Mouse (Mus musculus) mesoderm, embryonic 11.5 days (tissue): ENCODE measurements at regions not wholly inside any gene's neighbourhood (a gene's known extent, or its start where the extent isn't known, plus 50 kb on each side); places are given as distances from the start of the nearest gene placed in this dataset.

Source experiments
- DNase-seq: peaks from one replicate; pipeline ENCODE4 v3.0.0-alpha.2; 2012; ENCODE audit warnings: low read depth, low spot score

GRCm38 (mm10) chr6:144876758-144877157 lies 95.0 kb upstream of the Sox5 start:
- no peak for DNase-seq

DNA sequence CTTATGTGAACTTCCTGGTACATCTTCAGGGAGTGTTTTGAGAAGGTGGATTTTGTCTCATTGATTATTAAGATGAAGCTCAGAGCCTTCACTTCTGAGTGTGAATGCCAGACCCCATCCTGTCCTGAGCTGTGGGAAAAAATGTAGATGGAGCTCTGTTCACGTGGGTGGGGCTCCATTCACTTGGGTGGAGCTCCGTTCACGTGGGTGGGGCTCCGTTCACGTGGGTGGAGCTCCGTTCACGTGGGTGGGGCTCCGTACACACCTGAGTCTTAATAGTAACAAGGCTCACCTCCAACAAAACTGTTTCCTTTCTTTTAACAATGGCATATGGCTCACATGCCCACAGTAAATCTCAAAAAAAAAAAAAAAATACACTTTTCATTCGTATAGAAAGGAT lies 94.1 kb upstream of the Sox5 start:
- no peak for DNase-seq

- no peak for DNase-seq
Measured at GRCm38 (mm10) chr6:144874251-144874650, 92.5 kb upstream of the Sox5 start.

DNA sequence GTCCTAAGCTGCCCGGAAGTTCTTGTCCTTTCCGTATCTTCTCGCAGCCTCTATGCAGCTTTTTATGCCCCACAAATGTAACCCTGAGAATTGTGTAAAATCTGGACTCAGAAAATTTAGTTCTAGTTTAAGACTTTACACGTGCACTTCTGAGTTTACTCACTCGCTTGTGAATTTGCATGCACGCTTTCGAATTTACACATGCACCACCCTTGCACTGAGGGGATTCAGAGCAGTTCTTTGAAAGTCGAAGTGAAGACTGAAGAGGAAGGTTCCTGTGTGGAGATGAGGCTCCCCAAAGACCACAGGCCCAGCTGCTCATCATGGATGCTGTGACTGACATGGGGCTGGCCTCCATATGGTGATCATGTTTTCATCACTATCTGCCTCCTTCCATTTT lies 89.2 kb upstream of the Sox5 start:
- no peak for DNase-seq

DNA sequence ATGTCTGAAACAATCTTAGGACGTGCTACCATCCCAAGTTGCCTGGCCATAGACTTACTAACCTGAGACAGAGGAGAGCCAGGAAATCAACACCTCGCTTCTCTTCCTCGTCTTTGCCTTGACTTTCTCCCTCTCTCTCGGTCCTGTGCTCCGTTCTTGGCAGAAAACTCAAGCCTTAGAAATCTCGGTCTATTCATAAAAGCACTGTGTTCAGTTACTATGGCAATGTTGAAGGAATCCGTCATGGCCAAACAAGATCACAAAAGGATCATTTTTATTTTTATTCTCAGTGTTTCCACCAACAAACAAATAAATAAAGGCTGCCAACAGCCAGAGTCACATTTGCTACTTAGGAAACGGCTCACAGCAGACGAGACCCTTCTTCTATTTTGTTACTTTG lies 85.6 kb upstream of the Sox5 start:
- no peak for DNase-seq

DNA sequence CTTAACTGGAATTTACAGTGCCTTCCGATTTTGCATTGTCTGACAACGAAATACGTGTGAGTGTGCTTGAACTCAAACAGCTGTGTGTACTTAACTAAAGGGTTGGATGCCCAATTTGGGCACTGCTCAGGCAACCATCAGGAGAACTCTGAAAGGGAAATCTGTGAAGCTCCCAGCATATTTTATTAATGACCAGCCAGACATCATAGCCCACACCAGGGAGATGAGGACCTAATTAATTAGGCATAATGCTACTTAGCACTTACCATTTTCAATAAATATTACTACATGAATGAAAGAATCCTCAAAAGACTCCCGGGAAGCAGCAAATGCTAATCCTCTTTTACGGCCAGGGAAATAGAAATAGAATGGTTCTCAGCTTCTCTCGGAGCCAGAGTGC lies 82.2 kb upstream of the Sox5 start:
- no peak for DNase-seq

DNA sequence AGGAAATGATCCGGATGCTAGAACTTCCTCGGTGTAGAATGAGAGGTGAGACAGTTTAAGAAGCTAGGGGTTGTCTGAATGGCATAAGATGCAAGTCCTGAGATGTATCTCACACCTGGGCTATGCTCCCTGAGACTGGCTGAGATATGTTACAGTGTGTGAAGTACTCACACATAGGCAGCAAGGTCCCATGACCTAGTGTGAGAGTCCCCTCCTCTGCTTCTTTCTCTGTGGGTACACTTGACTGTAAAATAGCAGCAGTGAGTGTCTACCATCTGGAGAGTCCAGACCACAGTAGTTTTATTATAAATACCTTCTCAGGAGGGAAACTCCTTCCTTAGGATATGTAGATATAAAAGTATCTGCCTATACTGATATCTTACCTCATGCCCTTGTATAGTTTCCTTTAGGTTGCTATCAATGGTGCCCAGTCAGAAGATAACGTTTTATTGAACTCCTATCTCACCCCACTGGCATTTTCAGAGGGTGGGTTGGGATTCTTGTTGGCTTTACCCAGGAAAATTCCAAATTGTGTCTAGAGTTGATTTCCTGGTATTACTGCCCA lies 81.7 kb upstream of the Sox5 start:
- no peak for DNase-seq

GRCm38 (mm10) chr6:144841510-144841909 lies 59.7 kb upstream of the Sox5 start:
- no peak for DNase-seq

- DNase-seq: no peak
Measured at GRCm38 (mm10) chr6:144839383-144839782, 57.6 kb upstream of the Sox5 start.

GRCm38 (mm10) chr6:144834323-144835183 lies 52.8 kb upstream of the Sox5 start:
- peak; percentile 78 for DNase-seq
